Mouse (Mus musculus) effector memory CD4-positive, alpha-beta T cell, adult 7 months (primary cell): ENCODE results near the gene Tuba8. TPM values are rescaled to one million over a fixed set of nuclear protein-coding genes. Genes with fewer than 3 reads are reported as not detected.

Experiments
- polyA plus RNA-seq: library from polyadenylated mRNA; unstranded; fragments of 100-300 nt; shearing (Covaris generic); gene quantifications from one replicate; pipeline ENCODE4 v1.2.1, GENCODE M21; 2017

Tuba8 gene
- polyA plus RNA-seq, result 0.33 TPM

DNA sequence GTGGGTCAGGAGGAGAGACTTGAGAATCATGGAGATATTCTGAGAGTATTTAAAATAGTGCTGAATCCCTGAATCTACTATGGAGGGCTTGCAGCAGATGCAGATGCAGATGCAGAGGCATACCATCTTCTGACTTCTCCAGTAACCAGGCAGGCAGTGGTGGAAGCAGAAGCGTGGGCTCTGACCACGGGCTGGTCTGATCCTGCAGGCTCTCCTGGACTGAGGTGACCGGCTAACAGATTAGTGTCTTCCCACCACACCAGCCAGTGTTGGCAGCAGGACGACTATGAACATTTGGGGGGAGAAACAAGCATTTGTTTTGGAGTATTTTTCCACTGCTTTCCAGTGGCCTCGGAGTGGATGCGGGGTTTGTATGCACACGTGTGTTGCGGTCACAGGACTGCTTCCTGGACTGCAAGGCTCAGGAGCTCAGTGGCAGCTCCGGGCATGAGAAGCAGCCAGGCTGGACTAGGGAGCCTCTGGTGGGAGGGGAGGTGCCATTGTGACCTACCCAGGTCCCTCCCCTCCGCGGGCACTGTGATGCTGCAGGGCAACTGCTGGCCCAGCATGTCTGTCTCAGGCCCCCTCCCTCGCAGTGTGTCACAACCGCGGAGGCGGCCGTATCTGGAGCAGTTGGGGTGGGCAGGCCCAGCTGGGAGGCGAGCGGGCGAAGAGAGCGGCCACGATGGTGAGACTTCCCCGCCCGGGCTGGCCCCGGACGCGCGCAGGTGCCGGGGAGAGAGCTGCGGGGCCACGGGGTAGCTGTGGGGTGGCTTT lies at the start of gene Tuba8:
Tuba8 (plus strand) TSS at position 548 of the 777 bp plus-strand sequence.

DNA sequence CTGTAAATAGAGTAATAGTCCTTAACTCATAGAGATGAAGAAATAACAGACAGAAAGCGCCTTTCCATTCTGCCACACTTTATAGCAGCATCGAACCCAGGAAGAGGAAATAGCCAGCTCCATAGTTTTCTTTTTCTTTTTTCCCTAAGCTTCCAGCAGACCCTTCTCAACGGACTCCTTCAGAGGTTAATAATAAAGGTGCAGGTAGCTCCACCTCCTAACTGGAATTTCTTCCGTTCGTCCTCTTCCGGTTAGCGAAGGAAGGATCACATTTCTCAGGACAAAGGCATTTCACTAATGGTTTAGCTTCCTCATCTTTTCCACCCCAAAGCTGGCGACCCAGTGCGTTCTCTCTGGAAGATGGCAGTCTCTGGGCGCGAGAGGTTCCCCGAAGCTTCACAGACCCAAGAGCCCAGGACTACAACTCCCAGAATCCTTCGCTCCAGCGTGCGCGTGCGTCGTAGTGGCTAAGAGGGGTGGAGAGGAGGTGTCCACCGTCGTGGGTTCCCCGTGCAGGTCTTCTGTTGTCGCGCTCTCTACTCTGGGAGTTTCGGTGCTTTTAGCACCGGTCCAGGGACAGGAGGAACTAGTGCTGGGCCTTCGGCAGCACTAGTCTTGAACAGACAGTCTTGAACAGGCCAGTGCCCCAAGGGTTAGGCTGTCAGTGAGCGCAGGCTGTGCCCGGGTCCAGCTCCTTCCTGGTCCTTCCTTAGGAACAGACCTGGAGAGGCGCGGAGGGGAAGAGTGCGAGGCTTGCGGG lies 26.9 kb upstream of the Tuba8 start, which contains the start of gene Pex26:
Pex26 (plus strand) TSS at position 254 of the 760 bp plus-strand sequence.

DNA sequence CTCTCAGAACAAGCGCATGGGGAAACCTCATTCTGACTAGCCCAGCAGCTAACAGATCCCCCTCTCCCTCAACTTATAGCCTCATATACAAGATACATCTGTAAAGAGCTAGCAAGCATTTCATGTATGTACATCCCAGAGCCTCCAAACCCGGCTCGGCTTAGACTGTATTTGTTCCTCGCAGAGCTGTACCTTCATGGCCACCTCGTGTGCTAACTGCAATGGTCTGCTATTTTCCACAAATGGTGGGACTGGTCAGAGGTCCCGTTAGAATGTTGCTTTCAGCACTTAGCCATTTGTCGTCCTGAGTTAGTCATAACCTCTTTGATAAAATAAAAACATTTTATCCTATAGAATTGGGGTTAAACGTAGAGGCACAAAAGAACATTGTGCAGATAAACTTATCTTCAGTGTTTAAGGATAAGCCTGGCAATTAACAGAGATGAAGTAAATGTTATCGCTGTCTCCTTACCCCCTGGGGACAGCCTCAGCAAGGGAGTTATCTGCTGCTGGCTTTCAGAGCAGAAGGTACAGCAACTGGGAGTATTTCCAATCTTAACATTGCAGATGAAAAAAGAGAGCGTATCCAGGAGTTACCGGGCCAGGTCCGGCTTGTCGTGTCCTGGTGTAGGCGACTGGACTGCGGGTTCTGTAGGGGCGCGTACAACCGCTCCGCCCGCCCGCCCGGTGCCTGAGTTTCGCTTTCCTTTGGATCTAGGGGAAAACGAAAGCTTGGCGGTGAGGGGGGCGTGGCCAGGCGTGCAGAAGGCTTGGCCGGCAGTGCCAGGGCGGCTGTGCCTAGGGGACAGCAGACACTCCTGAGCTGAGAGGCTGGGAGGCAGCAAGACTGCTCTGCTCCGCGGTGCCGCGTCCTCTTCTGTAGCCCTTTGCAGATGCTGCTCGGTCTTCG lies 34.9 kb downstream of the Tuba8 start, which contains the start of gene Usp18:
Usp18 (plus strand) TSS at position 780 of the 910 bp plus-strand sequence.

Other genes starting within 250 kb of the Tuba8 start
- gene Mical3, start 79.7 kb upstream of the Tuba8 start, polyA plus RNA-seq, result 3.3 TPM
- gene Pex26, start 27.0 kb upstream of the Tuba8 start, polyA plus RNA-seq, result 3.7 TPM
- gene Usp18, start 35.2 kb downstream of the Tuba8 start, polyA plus RNA-seq, result 63.2 TPM
- gene Slc6a13, start 89.5 kb downstream of the Tuba8 start, polyA plus RNA-seq, result not detected
- gene Slc6a12, start 132.4 kb downstream of the Tuba8 start, polyA plus RNA-seq, result not detected